Mouse (Mus musculus): ENCODE data around the gene Egfl7. TPM values are rescaled to one million over a fixed set of nuclear protein-coding genes. Genes with fewer than 3 reads are reported as not detected.

Egfl7 gene
- polyA plus RNA-seq, 1 experiment from 2014 or later = 118 TPM

DNA sequence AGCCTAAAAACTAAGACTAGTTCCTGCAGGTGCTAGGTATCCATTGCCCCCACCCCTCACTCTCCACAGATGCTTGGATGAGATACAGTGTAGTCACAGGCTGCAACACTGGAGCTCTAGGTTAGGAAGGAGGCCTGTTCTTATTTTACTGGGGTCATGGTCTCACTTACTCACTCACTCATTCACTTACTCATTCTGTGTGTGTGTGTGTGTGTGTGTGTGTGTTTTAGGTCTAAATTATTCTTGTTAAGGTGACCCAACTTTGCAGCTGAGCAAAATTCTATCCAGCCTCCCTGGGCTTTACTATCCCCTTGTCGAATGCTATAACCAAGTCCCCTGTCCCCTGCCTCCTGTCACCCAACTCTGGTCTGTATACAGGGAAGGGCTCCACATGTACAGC lies 21.8 kb downstream of the Egfl7 start:
- Histone ChIP-seq H3K9me3 (ENCODE audit: control insufficient read depth, low read length) (no peaks in the 10 kb centered on the region), H3K9ac (ENCODE audit: low read depth, low read length) (no peak overlapping the region)
- WGBS = 90% methylated on average over 1 of the region's 1 CpGs

DNA sequence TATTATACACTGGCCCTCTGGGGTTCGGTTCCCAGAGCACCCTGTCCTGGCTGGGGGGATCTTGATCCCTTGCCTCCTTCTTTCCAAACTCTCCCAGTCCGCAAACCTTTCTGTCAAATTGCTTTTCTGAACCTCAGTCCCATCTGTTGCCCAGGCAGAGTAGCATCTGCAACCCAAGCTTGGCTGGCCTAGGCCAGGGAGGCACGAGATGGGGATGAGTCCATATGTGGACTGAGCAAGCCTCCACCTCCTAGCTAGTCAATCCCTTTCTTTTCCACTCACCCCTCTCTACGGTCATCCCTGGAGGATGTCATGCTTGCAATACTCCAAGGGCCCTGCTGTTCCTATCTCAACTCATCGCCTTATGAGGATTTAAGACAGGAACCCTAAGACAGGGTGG lies 22.8 kb downstream of the Egfl7 start:
- H3K9me3 ChIP-seq (ENCODE audit: control insufficient read depth, low read length) = no peaks in the 10 kb centered on the region
- WGBS = 82% methylated on average over 5 of the region's 5 CpGs
- no peaks in the 10 kb centered on the region for H3K36me3 ChIP-seq (ENCODE audit: control insufficient read depth, insufficient read depth, low read length)
- H3K4me1 ChIP-seq (ENCODE audit: control insufficient read depth, insufficient read depth, low read length) = peaks cover 26% of the 10 kb centered on the region
- H3K27ac ChIP-seq (ENCODE audit: low read length) = no peak overlapping the region
- no peak for ATAC-seq
- peak overlapping the region; percentile 68 for H3K4me2 ChIP-seq (ENCODE audit: low read depth, low read length)
- H3K27me3 ChIP-seq (replicated peaks; ENCODE audit: control insufficient read depth, insufficient read depth, low read length) = no peaks in the 10 kb centered on the region
- H3K9ac ChIP-seq (ENCODE audit: low read depth, low read length) = peak overlapping the region; percentile 92
- H3K4me3 ChIP-seq (ENCODE audit: low read length) = peak overlapping the region; percentile 76

More for the DNA sequence above, 21.8 kb downstream of the Egfl7 start:
- Histone ChIP-seq H3K36me3 (ENCODE audit: control insufficient read depth, insufficient read depth, low read length) (no peaks in the 10 kb centered on the region), H3K27me3 (replicated peaks; ENCODE audit: control insufficient read depth, insufficient read depth, low read length) (no peaks in the 10 kb centered on the region), H3K4me2 (ENCODE audit: low read depth, low read length) (no peak overlapping the region), H3K27ac (ENCODE audit: low read length) (no peak overlapping the region), H3K4me1 (ENCODE audit: control insufficient read depth, insufficient read depth, low read length) (peaks cover 19% of the 10 kb centered on the region), H3K4me3 (ENCODE audit: low read length) (no peak overlapping the region)
- no peak for ATAC-seq

DNA sequence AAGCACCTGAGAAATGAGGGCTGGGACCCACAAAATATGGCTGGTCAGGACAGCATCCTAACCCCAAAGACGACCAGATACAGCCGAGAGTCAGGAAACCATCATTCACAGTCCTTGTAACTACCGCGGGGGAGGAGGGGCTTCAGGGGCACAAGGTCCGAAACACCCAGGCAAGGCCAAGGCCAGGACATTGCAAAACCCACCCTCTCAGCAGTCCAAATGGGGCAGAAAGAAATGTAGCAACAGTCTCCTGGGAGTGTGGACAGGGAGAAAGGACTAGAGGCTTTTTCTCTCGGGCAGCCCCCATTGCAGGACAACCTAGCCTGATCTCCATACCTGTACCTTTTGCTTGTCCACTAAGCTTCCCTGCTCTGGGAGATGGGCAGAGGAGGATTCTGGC lies 23.3 kb downstream of the Egfl7 start:
- H3K4me2 ChIP-seq (ENCODE audit: low read depth, low read length) = peak overlapping the region; percentile 68
- peak overlapping the region; percentile 76 for H3K4me3 ChIP-seq (ENCODE audit: low read length)
- H3K27ac ChIP-seq (ENCODE audit: low read length) = peak overlapping the region; percentile 92
- H3K9me3 ChIP-seq (ENCODE audit: control insufficient read depth, low read length) = no peaks in the 10 kb centered on the region
- H3K4me1 ChIP-seq (ENCODE audit: control insufficient read depth, insufficient read depth, low read length) = peaks cover 26% of the 10 kb centered on the region
- 4% methylated on average over 6 of the region's 6 CpGs for WGBS
- no peaks in the 10 kb centered on the region for H3K36me3 ChIP-seq (ENCODE audit: control insufficient read depth, insufficient read depth, low read length)
- peak overlapping the region; percentile 92 for H3K9ac ChIP-seq (ENCODE audit: low read depth, low read length)
- ATAC-seq = no peak; the same call in 1 of the 2 replicates
- no peaks in the 10 kb centered on the region for H3K27me3 ChIP-seq (replicated peaks; ENCODE audit: control insufficient read depth, insufficient read depth, low read length)

DNA sequence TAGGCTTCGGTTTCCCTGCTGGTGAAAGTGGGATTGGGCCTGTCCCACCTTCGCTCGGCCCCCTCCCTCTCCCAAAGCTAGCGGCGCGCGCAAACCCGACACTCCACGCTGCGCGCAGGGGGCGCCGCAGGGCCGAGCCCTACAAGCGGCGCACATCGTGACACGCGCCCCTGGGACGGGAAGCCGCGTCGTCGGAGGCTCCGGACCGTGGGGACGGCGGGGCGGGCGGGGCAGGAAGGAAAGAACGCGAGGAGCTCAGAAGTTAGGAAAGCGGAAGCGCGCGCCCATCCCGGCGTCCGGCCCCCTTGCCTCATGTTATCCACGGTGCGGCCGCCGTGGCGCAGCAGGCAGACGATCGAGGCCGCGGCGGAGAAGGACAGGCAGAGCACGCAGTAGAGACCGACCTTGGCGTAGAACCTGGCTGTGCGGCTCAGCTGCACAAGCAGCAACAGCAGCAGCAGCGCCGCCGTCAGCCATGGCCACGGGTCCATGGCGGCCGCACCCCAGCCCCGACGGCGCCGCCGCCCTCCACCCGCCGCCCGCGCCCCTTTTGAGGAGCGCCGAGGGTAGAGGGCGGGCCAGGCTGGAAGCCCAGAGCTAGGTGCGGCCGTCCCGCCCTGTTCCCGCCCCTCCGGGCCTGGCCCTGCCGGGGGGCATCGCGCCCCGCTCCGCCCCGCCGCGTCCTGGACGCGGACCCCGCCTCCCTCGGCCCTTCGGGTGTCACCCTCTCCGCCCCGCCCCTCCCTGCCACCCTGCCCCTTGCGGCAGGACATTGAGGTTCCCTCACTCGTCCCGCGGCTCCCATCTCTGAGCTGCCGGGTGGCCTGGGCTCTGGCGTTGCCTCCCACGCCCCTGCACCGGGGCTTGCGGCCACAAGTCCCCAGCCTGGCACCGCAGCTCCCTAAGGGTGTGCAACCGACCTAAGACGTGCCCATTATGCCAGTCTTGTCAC lies 24.2 kb downstream of the Egfl7 start, which contains the start of gene Agpat2:
Gene Agpat2 (minus strand): TSS at position 698 of the 952 bp plus-strand sequence.
- Histone ChIP-seq H3K4me2 (ENCODE audit: low read depth, low read length) (peak within 1 kb of the TSS; percentile 68), H3K27me3 (replicated peaks; ENCODE audit: control insufficient read depth, insufficient read depth, low read length) (no peaks in the 10 kb centered on the region), H3K36me3 (ENCODE audit: control insufficient read depth, insufficient read depth, low read length) (no peaks in the 10 kb centered on the region), H3K27ac (ENCODE audit: low read length) (peak within 1 kb of the TSS; percentile 92), H3K4me1 (ENCODE audit: control insufficient read depth, insufficient read depth, low read length) (peaks cover 26% of the 10 kb centered on the region), H3K4me3 (ENCODE audit: low read length) (peak within 1 kb of the TSS; percentile 76), H3K9me3 (ENCODE audit: control insufficient read depth, low read length) (no peaks in the 10 kb centered on the region), H3K9ac (ENCODE audit: low read depth, low read length) (peak within 1 kb of the TSS; percentile 92)
- ATAC-seq = peak; percentile 87
- WGBS = under 1% methylated on average over 101 of the region's 103 CpGs

DNA sequence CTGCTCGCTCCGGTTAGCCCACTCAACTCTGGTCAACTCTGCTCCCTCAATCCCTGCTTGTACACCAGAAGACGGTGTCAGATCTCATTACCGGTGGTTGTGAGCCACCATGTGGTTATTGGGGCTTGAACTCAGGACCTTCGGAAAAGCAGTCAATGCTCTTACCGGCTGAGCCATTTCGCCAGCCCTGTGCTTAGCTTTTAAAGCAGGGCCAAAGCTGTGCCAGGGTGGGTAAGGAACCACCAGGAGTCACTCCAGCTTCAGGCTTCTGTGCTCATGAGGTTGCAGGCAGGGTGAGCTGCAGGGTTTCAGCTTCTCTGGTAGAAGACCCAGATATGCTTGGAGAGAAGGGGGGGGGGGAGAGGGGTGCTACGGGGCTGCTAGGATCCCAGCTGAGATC lies 25.5 kb downstream of the Egfl7 start:
- H3K4me3 ChIP-seq (ENCODE audit: low read length) = no peak overlapping the region
- no peak overlapping the region for H3K4me2 ChIP-seq (ENCODE audit: low read depth, low read length)
- no peak overlapping the region for H3K27ac ChIP-seq (ENCODE audit: low read length)
- H3K4me1 ChIP-seq (ENCODE audit: control insufficient read depth, insufficient read depth, low read length) = peaks cover 27% of the 10 kb centered on the region
- no peaks in the 10 kb centered on the region for H3K9me3 ChIP-seq (ENCODE audit: control insufficient read depth, low read length)
- no peaks in the 10 kb centered on the region for H3K36me3 ChIP-seq (ENCODE audit: control insufficient read depth, insufficient read depth, low read length)
- H3K27me3 ChIP-seq (replicated peaks; ENCODE audit: control insufficient read depth, insufficient read depth, low read length) = no peaks in the 10 kb centered on the region
- WGBS = 82% methylated on average over 8 of the region's 8 CpGs
- H3K9ac ChIP-seq (ENCODE audit: low read depth, low read length) = no peak overlapping the region
- no peak for ATAC-seq

DNA sequence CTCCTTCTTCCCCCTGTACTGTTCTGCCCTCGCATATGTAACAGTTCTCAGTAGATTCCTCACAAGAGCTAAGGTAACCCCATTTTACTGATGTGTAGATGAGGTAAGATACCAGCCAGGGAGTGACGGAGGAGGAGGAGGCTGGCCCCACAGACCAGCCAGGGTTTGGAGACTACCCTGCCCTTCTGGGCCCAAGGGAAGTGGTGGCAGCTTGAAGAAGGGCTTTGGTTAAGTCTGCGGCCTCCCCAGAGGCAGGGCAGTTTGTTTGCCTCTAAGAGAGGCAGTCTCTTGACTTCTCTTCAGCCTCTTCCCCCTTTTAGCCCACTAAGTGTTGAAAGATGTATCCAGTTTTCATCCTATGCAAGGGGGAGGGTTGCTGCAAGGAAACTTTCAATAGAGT lies 26.8 kb downstream of the Egfl7 start:
- Histone ChIP-seq H3K4me1 (ENCODE audit: control insufficient read depth, insufficient read depth, low read length) (peaks cover 22% of the 10 kb centered on the region), H3K4me2 (ENCODE audit: low read depth, low read length) (no peak overlapping the region), H3K27me3 (replicated peaks; ENCODE audit: control insufficient read depth, insufficient read depth, low read length) (no peaks in the 10 kb centered on the region), H3K27ac (ENCODE audit: low read length) (peak overlapping the region; percentile 63), H3K9ac (ENCODE audit: low read depth, low read length) (no peak overlapping the region), H3K4me3 (ENCODE audit: low read length) (no peak overlapping the region), H3K9me3 (ENCODE audit: control insufficient read depth, low read length) (no peaks in the 10 kb centered on the region), H3K36me3 (ENCODE audit: control insufficient read depth, insufficient read depth, low read length) (no peaks in the 10 kb centered on the region)
- ATAC-seq = no peak
- WGBS = 73% methylated on average over 3 of the region's 3 CpGs

DNA sequence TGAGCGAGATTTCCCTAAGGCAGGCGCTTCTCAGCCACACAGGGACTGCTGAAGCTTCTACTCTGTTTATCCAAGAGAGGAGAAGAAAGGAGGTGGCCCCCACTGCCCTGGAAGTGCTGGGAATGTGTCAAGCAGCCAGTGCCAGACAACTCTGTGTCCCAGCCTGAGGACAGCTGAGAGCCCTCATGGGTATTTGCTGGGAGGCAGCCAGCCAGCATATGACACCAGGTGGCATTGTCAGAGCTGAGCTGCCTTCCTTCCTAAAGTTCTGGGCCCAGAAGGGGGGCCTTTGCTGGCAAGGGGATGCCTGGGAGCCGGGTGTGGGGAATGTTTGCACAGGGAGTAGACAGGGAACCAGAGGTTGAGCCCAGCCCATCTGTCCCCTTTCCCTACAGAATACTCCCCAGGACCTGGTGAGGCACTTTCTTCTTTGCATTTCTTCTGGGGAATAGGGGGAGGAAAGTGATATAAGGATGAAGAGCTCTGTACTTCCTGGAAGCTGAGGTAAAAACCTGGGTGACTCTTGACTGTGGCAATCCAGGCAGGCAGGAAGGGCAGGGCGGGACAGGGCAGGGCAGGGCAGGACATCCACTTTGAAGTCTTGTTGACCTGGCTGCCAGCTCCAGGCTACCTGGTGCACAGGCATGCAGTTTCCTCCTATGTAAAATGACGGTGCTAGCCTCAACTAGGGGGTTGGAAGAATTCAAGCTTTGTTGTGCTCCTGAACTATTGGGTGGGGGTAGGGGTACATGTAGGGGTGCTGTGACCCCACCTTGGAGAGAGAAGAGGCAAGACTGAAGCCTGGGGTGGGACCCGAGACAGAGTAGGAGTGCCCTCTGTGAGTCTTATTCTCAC lies 27.5 kb downstream of the Egfl7 start:
- H3K4me3 ChIP-seq (ENCODE audit: low read length) = no peak overlapping the region
- H3K9ac ChIP-seq (ENCODE audit: low read depth, low read length) = peak overlapping the region; percentile 34; the same call in 1 of the 2 replicates
- no peak overlapping the region for H3K4me2 ChIP-seq (ENCODE audit: low read depth, low read length)
- ATAC-seq = no peak; the same call in 1 of the 2 replicates
- H3K4me1 ChIP-seq (ENCODE audit: control insufficient read depth, insufficient read depth, low read length) = peaks cover 22% of the 10 kb centered on the region
- no peaks in the 10 kb centered on the region for H3K27me3 ChIP-seq (replicated peaks; ENCODE audit: control insufficient read depth, insufficient read depth, low read length)
- H3K9me3 ChIP-seq (ENCODE audit: control insufficient read depth, low read length) = no peaks in the 10 kb centered on the region
- peak overlapping the region; percentile 63 for H3K27ac ChIP-seq (ENCODE audit: low read length)
- no peaks in the 10 kb centered on the region for H3K36me3 ChIP-seq (ENCODE audit: control insufficient read depth, insufficient read depth, low read length)
- WGBS = 41% methylated on average over 6 of the region's 6 CpGs

DNA sequence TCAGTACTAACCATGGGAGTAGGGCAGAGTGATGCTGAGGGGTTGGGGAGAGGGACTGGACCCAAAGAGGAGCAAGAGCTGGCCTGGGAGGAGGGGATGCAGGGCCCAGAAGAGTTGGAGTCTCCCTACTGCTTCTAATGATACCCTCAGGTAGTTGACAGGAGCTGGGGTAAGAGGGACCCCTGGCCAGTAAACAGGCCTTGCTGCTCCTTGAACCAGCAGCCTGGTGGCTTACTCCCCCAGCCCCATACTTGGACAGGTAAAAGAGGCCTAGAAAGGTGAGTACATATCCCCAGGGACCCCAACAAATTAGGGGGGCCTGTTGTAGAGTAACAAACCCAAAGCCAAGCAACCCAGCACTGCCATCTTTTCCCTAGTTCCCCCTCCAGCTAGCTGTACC lies 29.0 kb downstream of the Egfl7 start:
- no peak overlapping the region for H3K9ac ChIP-seq (ENCODE audit: low read depth, low read length)
- no peaks in the 10 kb centered on the region for H3K27me3 ChIP-seq (replicated peaks; ENCODE audit: control insufficient read depth, insufficient read depth, low read length)
- no peaks in the 10 kb centered on the region for H3K36me3 ChIP-seq (ENCODE audit: control insufficient read depth, insufficient read depth, low read length)
- no peak overlapping the region for H3K4me3 ChIP-seq (ENCODE audit: low read length)
- no peak overlapping the region for H3K27ac ChIP-seq (ENCODE audit: low read length)
- H3K4me2 ChIP-seq (ENCODE audit: low read depth, low read length) = no peak overlapping the region
- H3K4me1 ChIP-seq (ENCODE audit: control insufficient read depth, insufficient read depth, low read length) = peaks cover 14% of the 10 kb centered on the region
- no peak for ATAC-seq
- no peaks in the 10 kb centered on the region for H3K9me3 ChIP-seq (ENCODE audit: control insufficient read depth, low read length)

DNA sequence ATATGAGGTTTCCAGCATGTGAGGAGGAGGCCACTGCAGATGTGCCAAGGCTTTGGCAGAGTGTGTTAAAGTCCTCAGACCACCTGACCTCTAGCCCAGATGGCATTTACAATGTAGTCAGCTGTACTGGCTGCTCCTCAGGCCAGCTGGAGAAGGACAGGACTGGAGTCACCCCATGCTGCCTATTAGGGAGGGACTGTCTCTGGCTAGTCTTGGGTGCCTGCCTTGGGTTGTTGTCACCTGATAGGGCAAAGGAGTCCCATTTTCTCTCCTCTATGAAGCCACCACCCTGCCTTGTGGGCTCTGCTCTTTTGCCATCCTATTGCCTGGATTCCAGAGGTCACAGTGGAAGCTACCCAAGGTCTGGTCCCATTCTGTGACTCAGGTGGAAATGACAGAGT lies 29.4 kb downstream of the Egfl7 start:
- Histone ChIP-seq H3K27me3 (replicated peaks; ENCODE audit: control insufficient read depth, insufficient read depth, low read length) (no peaks in the 10 kb centered on the region), H3K27ac (ENCODE audit: low read length) (no peak overlapping the region), H3K4me3 (ENCODE audit: low read length) (no peak overlapping the region), H3K36me3 (ENCODE audit: control insufficient read depth, insufficient read depth, low read length) (no peaks in the 10 kb centered on the region), H3K4me1 (ENCODE audit: control insufficient read depth, insufficient read depth, low read length) (peaks cover 14% of the 10 kb centered on the region), H3K9ac (ENCODE audit: low read depth, low read length) (no peak overlapping the region), H3K4me2 (ENCODE audit: low read depth, low read length) (no peak overlapping the region), H3K9me3 (ENCODE audit: control insufficient read depth, low read length) (no peaks in the 10 kb centered on the region)
- ATAC-seq = no peak
